Mouse (Mus musculus) forebrain, embryonic 13.5 days (tissue): ENCODE results near the gene Dbp. TPM values are rescaled to one million over a fixed set of nuclear protein-coding genes. Genes with fewer than 3 reads are reported as not detected.

Source experiments
- polyA plus RNA-seq: library from polyadenylated mRNA; unstranded; fragments of >200 nt; fragmentation: Nextera tagmentation; extraction: Ambion mirVana; gene quantifications from 2 replicates; pipeline ENCODE4 v1.2.1, GENCODE M21; 2015

Gene Dbp
- polyA plus RNA-seq, 1 experiment from 2014 or later: 2.5 TPM

Other genes with a start within 250 kb of the Dbp start
- gene Ftl1, start 245.2 kb upstream of the Dbp start, polyA plus RNA-seq: 6,730 and 6,791 TPM in 2 replicates
- gene Bax, start 238.2 kb upstream of the Dbp start, polyA plus RNA-seq: 243 and 272 TPM in 2 replicates
- gene Tulp2, start 223.2 kb upstream of the Dbp start, polyA plus RNA-seq: 0.11 and 0.22 TPM in 2 replicates
- 0.26 TPM in 1 of 2 replicates, not detected in the other for gene Gm45808, start 218.3 kb upstream of the Dbp start, polyA plus RNA-seq
- gene Dhdh, start 216.3 kb upstream of the Dbp start, polyA plus RNA-seq: 2.7 and 3.1 TPM in 2 replicates
- 73.2 and 85.4 TPM in 2 replicates for gene Nucb1, start 194.7 kb upstream of the Dbp start, polyA plus RNA-seq
- 13.5 and 15.3 TPM in 2 replicates for gene Ppp1r15a, start 178.8 kb upstream of the Dbp start, polyA plus RNA-seq
- gene Plekha4, start 178.8 kb upstream of the Dbp start, polyA plus RNA-seq: 0.28 and 0.50 TPM in 2 replicates
- gene Hsd17b14, start 150.2 kb upstream of the Dbp start, polyA plus RNA-seq: 0.14 TPM in 1 of 2 replicates, not detected in the other
- 18.9 and 23.7 TPM in 2 replicates for gene Bcat2, start 134.9 kb upstream of the Dbp start, polyA plus RNA-seq
- gene Fgf21, start 89.6 kb upstream of the Dbp start, polyA plus RNA-seq: 0.19 TPM in 1 of 2 replicates, not detected in the other
- gene Fut1, start 87.8 kb upstream of the Dbp start, polyA plus RNA-seq: not detected in 2 replicates
- 0.10 TPM in 1 of 2 replicates, not detected in the other for gene Izumo1, start 83.3 kb upstream of the Dbp start, polyA plus RNA-seq
- 5.7 TPM in 2 replicates for gene Rasip1, start 77.6 kb upstream of the Dbp start, polyA plus RNA-seq
- gene Mamstr, start 65.1 kb upstream of the Dbp start, polyA plus RNA-seq: 1.8 and 3.8 TPM in 2 replicates
- 0.25 TPM in 1 of 2 replicates, not detected in the other for gene Fut2, start 38.7 kb upstream of the Dbp start, polyA plus RNA-seq
- 0.15 TPM in 1 of 2 replicates, not detected in the other for gene Ntn5, start 21.1 kb upstream of the Dbp start, polyA plus RNA-seq
- gene Sec1, start 10.7 kb upstream of the Dbp start, polyA plus RNA-seq: 0.16 and 0.17 TPM in 2 replicates
- gene Car11, start 5.2 kb upstream of the Dbp start, polyA plus RNA-seq: 14.9 and 19.8 TPM in 2 replicates
- gene Rpl18, start 10.4 kb downstream of the Dbp start, polyA plus RNA-seq: 808 and 823 TPM in 2 replicates
- gene Sphk2, start 12.9 kb downstream of the Dbp start, polyA plus RNA-seq: 25.3 and 29.7 TPM in 2 replicates
- gene Fam83e, start 16.1 kb downstream of the Dbp start, polyA plus RNA-seq: 1.3 TPM in 2 replicates
- gene Spaca4, start 20.7 kb downstream of the Dbp start, polyA plus RNA-seq: not detected in 2 replicates
- gene Lmtk3, start 78.7 kb downstream of the Dbp start, polyA plus RNA-seq: 12.4 and 13.1 TPM in 2 replicates
- gene Sult2b1, start 79.6 kb downstream of the Dbp start, polyA plus RNA-seq: 4.1 and 4.4 TPM in 2 replicates
- gene Cyth2, start 109.5 kb downstream of the Dbp start, polyA plus RNA-seq: 314 and 335 TPM in 2 replicates
- 0.45 and 0.49 TPM in 2 replicates for gene Kcnj14, start 119.7 kb downstream of the Dbp start, polyA plus RNA-seq
- gene Grwd1, start 125.9 kb downstream of the Dbp start, polyA plus RNA-seq: 49.2 and 53.6 TPM in 2 replicates
- 31.6 and 33.9 TPM in 2 replicates for gene Kdelr1, start 167.7 kb downstream of the Dbp start, polyA plus RNA-seq
- gene Grin2d, start 173.3 kb downstream of the Dbp start, polyA plus RNA-seq: 0.48 TPM in 2 replicates
- 0.62 and 0.92 TPM in 2 replicates for gene Syngr4, start 191.6 kb downstream of the Dbp start, polyA plus RNA-seq
- gene Tmem143, start 191.9 kb downstream of the Dbp start, polyA plus RNA-seq: 3.7 and 4.3 TPM in 2 replicates
- 13.2 and 16.6 TPM in 2 replicates for gene Emp3, start 216.3 kb downstream of the Dbp start, polyA plus RNA-seq
- gene Ccdc114, start 219.0 kb downstream of the Dbp start, polyA plus RNA-seq: 2.5 and 3.5 TPM in 2 replicates